Mouse (Mus musculus): Measurements from ENCODE around the gene Timm9. TPM values are rescaled to one million over a fixed set of nuclear protein-coding genes. Genes with fewer than 3 reads are reported as not detected.
"Not testable (repeated sequence)": the region's sequence is repeated elsewhere in the genome, so short reads cannot be mapped to it uniquely, and the experiment has no call there.

The Timm9 gene
- polyA plus RNA-seq, 1 experiment from 2014 or later, result 107 TPM

DNA sequence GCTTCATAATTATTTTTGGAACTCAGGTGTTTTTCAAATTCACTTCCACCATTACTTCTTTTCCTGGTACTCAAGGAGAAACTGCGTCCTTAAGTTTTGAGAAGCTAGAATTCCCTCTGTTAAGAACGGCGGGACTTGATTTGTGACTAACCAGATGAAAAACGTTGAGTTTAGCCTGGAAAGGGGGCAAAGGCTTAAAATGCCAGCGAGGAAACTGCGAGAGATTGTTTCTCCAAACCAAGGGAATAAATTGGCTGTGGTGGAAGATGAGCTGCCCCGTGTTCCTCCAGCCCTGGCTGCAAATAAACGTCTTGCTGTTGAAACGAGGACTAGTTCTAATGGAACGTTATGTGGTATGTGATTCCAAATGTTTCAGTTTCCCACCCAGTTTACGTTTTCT, 1.2 kb upstream of the Timm9 start:
- Histone ChIP-seq H3K9me3 (no peaks in the 10 kb centered on the region), H3K27me3 (ENCODE audit: insufficient read depth, poor library complexity, severe bottlenecking) (no peaks in the 10 kb centered on the region), H3K27ac (peak overlapping the region; percentile 93), H3K36me3 (peaks cover 42% of the 10 kb centered on the region), H3K4me3 (peak overlapping the region; percentile 98), H3K4me1 (peaks cover 24% of the 10 kb centered on the region; the same call in 1 of the 2 replicates)
- 8% methylated on average over 11 of the region's 11 CpGs for WGBS
- no peak for DNase-seq (ENCODE audit: low spot score)

GRCm38 (mm10) chr12:71136974-71137491, 549 bp upstream of the Timm9 start:
- Histone ChIP-seq H3K36me3 (peaks cover 41% of the 10 kb centered on the region), H3K4me3 (peak overlapping the region; percentile 98), H3K27me3 (ENCODE audit: insufficient read depth, poor library complexity, severe bottlenecking) (no peaks in the 10 kb centered on the region), H3K4me1 (peaks cover 24% of the 10 kb centered on the region; the same call in 1 of the 2 replicates), H3K27ac (peak overlapping the region; percentile 93), H3K9me3 (no peaks in the 10 kb centered on the region)
- under 1% methylated on average over 30 of the region's 30 CpGs for WGBS
- DNase-seq (ENCODE audit: low spot score), result peak; percentile 93

DNA sequence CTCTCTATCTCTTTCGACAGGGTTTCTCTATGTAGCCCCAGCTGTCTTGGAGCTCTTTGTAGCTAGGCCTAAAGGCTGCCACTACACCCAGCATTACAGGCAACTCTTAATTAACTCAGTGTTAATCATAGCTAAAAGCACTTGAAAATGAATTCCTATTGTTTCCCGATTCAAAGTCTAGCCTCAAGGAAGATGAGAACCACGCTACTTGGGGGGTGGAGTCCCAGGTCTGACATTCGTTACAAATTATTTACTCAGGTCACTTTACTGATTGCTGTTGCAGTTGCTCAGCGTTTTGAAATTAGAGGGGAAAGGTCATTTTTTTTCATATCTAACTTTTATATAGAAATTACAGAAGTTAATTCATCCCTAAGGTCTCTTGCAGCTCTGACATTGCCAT, 903 bp downstream of the Timm9 start:
- Histone ChIP-seq H3K27ac (peak overlapping the region; percentile 93), H3K27me3 (ENCODE audit: insufficient read depth, poor library complexity, severe bottlenecking) (no peaks in the 10 kb centered on the region), H3K36me3 (peaks cover 41% of the 10 kb centered on the region), H3K4me3 (peak overlapping the region; percentile 98), H3K9me3 (no peaks in the 10 kb centered on the region), H3K4me1 (peaks cover 24% of the 10 kb centered on the region; the same call in 1 of the 2 replicates)
- whole genome bisulfite sequencing, result 40% methylated on average over 5 of the region's 5 CpGs
- no peak for DNase-seq (ENCODE audit: low spot score)

DNA sequence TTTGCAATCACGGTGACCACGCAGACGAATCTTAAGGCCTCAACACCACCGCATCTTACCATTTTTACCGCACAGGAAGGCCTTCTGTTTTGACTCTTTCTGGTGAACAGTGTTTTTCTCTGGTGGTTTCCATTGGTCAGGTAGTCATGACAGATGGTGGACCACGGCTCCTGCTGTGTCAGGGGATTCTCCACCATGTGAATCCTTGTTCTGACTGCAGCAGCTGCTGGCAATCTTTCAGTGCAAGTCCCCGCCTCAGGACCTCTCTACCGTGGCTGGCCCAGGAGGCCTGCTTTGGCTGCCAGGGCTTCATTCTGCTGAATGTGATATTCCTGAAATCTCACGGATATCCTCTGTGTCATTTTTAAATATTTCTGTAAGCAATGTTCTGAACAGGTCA, 13.2 kb downstream of the Timm9 start:
- Histone ChIP-seq H3K27ac (no peak overlapping the region), H3K4me3 (no peak overlapping the region), H3K4me1 (no peaks in the 10 kb centered on the region), H3K36me3 (peaks cover 51% of the 10 kb centered on the region), H3K27me3 (ENCODE audit: insufficient read depth, poor library complexity, severe bottlenecking) (no peaks in the 10 kb centered on the region), H3K9me3 (no peaks in the 10 kb centered on the region)
- WGBS, result 90% methylated on average over 9 of the region's 9 CpGs
- no peak for DNase-seq (ENCODE audit: low spot score)

DNA sequence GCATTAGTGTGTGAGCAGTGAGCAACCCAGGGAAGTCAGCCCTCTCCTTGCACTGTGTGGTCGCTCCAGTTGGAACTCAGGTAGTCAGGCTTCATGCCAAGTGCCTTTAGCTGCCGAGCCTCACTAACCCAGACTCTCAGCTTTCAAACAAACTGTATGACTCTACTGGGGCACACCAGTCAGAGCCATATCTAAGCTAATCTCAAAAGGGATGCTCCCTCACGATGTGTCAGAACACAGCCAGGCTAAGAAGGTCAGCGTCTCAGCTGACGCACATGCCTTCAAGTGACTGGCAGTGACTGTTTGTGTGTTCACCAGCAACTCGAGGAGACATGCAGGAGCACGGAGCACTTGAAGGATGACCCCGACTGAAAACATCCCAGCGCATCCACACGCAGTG, 13.8 kb downstream of the Timm9 start:
- peaks cover 46% of the 10 kb centered on the region for H3K36me3 ChIP-seq
- no peaks in the 10 kb centered on the region for H3K27me3 ChIP-seq (ENCODE audit: insufficient read depth, poor library complexity, severe bottlenecking)
- no peaks in the 10 kb centered on the region for H3K4me1 ChIP-seq
- H3K27ac ChIP-seq, result no peak overlapping the region
- H3K4me3 ChIP-seq, result no peak overlapping the region
- 86% methylated on average over 10 of the region's 10 CpGs for WGBS
- no peak for DNase-seq (ENCODE audit: low spot score)
- H3K9me3 ChIP-seq, result no peaks in the 10 kb centered on the region

DNA sequence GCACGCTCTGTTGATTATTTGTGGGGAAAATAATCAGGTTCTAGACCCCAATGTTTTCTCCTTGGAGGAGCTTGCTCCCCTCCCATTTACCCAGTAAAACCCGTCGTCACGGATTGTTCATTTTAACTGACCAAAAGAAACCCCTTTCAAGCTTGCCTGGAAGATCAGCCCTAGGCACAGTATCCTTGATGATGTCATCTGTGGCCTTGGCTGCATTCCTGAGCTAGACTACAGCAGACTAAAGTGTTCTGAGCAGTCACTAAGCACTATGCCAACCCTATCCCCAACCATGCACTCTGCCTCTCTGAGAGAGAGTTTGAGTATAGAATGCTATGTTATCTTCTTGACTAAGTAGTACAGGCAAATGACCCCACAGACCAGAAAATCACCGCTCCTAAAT, 20.1 kb downstream of the Timm9 start:
- Histone ChIP-seq H3K4me3 (no peak overlapping the region), H3K36me3 (no peaks in the 10 kb centered on the region; the same call in 1 of the 2 replicates), H3K9me3 (no peaks in the 10 kb centered on the region), H3K4me1 (peaks cover 18% of the 10 kb centered on the region), H3K27ac (no peak overlapping the region), H3K27me3 (ENCODE audit: insufficient read depth, poor library complexity, severe bottlenecking) (no peaks in the 10 kb centered on the region)
- no peak for DNase-seq (ENCODE audit: low spot score)
- WGBS, result 81% methylated on average over 5 of the region's 5 CpGs

DNA sequence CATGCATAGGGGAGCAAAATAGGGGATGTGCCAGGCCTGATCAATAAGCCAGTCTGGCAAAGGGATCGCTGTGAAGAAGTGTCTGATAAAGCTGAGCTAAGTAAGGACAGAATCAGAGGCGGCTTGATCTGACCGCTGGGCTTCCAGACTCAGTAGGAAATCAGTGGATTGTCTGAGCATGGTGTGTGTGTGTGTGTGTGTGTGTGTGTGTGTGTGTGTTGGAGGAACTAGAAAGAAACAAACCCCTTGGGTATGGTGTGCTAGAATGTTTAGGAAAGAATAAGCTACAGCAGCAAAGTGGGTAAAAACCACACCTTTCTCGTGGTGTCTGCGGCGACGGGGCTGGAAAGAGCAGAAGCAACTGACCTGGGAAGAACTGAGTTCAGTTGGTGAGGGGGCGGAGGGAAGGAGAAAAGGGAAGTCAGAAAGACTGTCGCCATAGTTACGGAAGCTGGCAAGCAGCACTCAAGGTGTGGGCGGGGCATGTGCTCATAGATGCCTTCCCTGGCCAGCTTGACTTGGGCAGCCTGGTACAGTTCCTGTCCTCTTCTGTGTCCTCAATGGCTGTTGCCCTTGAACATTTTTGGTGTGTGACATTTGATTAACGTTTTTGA, 22.7 kb downstream of the Timm9 start:
- no peak for DNase-seq (ENCODE audit: low spot score)
- no peaks in the 10 kb centered on the region for H3K36me3 ChIP-seq
- H3K4me3 ChIP-seq, result peak overlapping the region; percentile 13; the same call in 1 of the 2 replicates
- no peaks in the 10 kb centered on the region for H3K27me3 ChIP-seq (ENCODE audit: insufficient read depth, poor library complexity, severe bottlenecking)
- WGBS, result 38% methylated on average over 12 of the region's 12 CpGs
- peaks cover 24% of the 10 kb centered on the region for H3K4me1 ChIP-seq
- no peak overlapping the region for H3K27ac ChIP-seq
- no peaks in the 10 kb centered on the region for H3K9me3 ChIP-seq

- WGBS, result 48% methylated on average over 10 of the region's 10 CpGs
- H3K4me1 ChIP-seq, result peaks cover 24% of the 10 kb centered on the region
- H3K27ac ChIP-seq, result peak overlapping the region; percentile 63; the same call in 1 of the 2 replicates
- no peaks in the 10 kb centered on the region for H3K27me3 ChIP-seq (ENCODE audit: insufficient read depth, poor library complexity, severe bottlenecking)
- no peaks in the 10 kb centered on the region for H3K36me3 ChIP-seq
- no peaks in the 10 kb centered on the region for H3K9me3 ChIP-seq
- DNase-seq (ENCODE audit: low spot score), result no peak
- H3K4me3 ChIP-seq, result no peak overlapping the region
These were observed 23.4 kb downstream of the Timm9 start for GRCm38 (mm10) chr12:71113074-71113473.

DNA sequence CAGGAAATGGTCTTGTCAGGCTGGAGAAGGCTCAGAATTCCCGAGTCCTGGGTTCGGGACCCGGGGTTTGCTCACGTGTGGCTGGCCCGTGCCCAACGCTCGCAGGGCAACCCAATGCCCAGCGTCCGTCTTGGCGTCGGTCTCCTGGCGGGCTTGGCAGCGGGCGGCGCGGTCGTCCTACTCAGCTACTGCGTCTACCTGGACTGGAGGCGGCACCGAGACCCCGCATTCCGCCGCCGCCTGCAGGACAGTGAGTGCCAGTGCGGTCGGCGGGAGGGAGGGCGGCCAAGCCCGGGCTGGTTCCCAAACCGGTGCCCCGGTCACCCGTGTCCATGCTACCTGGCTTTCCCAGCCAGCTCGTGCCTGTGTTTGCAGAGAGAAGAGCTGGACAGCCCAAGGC, 25.2 kb downstream of the Timm9 start, which contains the start of gene Tomm20l:
Gene Tomm20l (plus strand): TSS at position 98 of the 400 bp plus-strand sequence.
- Histone ChIP-seq H3K27ac (peak within 1 kb of the TSS; percentile 70), H3K9me3 (no peaks in the 10 kb centered on the region), H3K4me1 (peaks cover 24% of the 10 kb centered on the region), H3K4me3 (peak within 1 kb of the TSS; percentile 54), H3K36me3 (no peaks in the 10 kb centered on the region), H3K27me3 (ENCODE audit: insufficient read depth, poor library complexity, severe bottlenecking) (no peaks in the 10 kb centered on the region)
- 6% methylated on average over 33 of the region's 33 CpGs for WGBS
- DNase-seq (ENCODE audit: low spot score), result no peak

DNA sequence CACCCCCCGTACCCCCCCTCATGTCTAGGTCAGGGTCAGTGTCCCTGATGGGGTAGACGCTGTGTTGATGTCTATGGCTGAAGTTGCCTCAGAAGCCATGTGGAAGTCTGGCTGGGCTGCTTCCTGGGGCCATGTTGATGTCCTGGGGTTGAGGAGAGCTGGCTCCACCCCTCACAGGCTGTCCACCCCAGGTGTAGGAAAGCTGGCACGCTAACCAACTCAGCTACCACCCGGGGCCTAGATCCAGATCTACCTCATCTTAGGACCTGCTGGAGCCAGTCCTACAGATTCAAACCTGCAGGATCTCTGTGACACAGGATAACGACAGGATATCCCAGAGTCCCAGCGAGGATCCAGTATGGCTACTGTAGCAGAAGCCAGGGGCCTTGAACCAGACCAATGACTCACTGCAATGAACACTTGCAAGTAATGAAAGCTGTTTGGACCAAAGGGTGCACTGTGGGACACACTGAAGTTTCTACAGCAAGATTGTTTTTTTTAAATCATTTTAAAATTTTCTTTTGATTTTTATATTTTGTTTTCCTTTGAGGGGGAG, 29.2 kb downstream of the Timm9 start:
- no peaks in the 10 kb centered on the region for H3K9me3 ChIP-seq
- no peaks in the 10 kb centered on the region for H3K27me3 ChIP-seq (ENCODE audit: insufficient read depth, poor library complexity, severe bottlenecking)
- 85% methylated on average over 6 of the region's 6 CpGs for WGBS
- no peaks in the 10 kb centered on the region for H3K36me3 ChIP-seq
- H3K4me1 ChIP-seq, result peaks cover 8% of the 10 kb centered on the region
- no peak overlapping the region for H3K27ac ChIP-seq
- DNase-seq (ENCODE audit: low spot score), result no peak
- no peak overlapping the region for H3K4me3 ChIP-seq

- not testable (repeated sequence) for H3K27me3 ChIP-seq (ENCODE audit: insufficient read depth, poor library complexity, severe bottlenecking); H3K4me3 ChIP-seq; H3K4me1 ChIP-seq; H3K36me3 ChIP-seq; DNase-seq (ENCODE audit: low spot score); H3K9me3 ChIP-seq; H3K27ac ChIP-seq
- WGBS, result 86% methylated on average over 4 of the region's 4 CpGs
These were observed 32.2 kb downstream of the Timm9 start for GRCm38 (mm10) chr12:71104275-71104674.

DNA sequence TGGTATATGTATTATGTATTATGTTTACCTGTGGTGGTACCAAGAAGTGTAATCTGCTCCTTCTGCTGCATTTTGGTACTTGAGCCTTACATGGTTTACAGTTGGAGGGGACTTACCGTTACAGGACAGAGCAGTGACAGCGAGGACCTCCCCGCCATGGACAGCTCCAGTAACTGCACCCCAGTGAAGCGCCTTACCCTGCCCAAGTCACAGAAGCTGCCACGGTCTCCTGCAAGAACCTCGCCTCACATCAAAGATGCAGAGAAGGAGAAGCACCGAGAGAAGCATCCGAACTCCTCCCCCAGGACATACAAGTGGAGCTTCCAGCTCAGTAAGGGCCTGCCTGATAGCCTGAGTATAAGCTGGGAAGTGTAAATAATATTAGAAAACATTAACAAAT, 50.2 kb downstream of the Timm9 start:
- no peaks in the 10 kb centered on the region for H3K9me3 ChIP-seq
- H3K36me3 ChIP-seq, result peaks cover 25% of the 10 kb centered on the region; the same call in 1 of the 2 replicates
- H3K27ac ChIP-seq, result no peak overlapping the region
- peak; percentile 43 for DNase-seq (ENCODE audit: low spot score)
- no peaks in the 10 kb centered on the region for H3K4me1 ChIP-seq
- H3K27me3 ChIP-seq (ENCODE audit: insufficient read depth, poor library complexity, severe bottlenecking), result no peaks in the 10 kb centered on the region
- WGBS, result 87% methylated on average over 8 of the region's 8 CpGs
- no peak overlapping the region for H3K4me3 ChIP-seq

Measured in heart, embryonic 10.5 days (tissue).